Comparison of ENCODE assay signal across 8 mouse cellular contexts in the genomic region with DNA sequence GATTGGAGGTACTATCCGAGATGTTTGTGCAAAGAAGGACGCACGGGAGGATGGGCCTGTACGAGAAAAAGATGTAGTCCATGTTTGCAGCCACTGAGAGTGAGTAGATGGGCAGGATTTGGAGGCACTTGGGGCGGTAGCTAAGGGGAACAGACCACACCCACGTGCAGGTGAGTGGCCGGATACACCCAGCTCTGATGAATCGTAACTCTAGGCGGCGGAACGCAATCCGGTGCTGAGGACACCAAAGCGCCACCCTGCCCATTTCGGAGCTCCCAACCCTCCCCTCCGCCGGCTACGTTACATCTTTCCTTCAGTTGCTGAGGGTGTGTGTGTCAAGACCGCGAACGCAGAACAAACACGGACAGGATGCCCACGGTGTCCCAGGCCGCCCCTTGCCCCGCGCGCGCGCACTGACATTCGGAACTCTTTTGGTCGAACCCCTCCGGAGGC. TPM values are rescaled to one million over a fixed set of nuclear protein-coding genes. Genes with fewer than 3 reads are reported as not detected.
DNase-seq lines count a peak whose midpoint lies in the region; ATAC-seq and TF ChIP-seq lines count a peak whose summit lies in the region.

No protein-coding gene starts in this region.

- H3K4me1 ChIP-seq in forebrain, embryonic 13.5 days = peaks cover 22% of the 10 kb centered on the region
- peaks cover 8% of the 10 kb centered on the region; the same call in 1 of the 2 replicates for H3K4me1 ChIP-seq in limb, embryonic 14.5 days (ENCODE audit: control insufficient read depth, insufficient read depth, low read length)
- peaks cover 4% of the 10 kb centered on the region; the same call in 1 of the 2 replicates for H3K4me1 ChIP-seq in midbrain, postnatal 0 days (ENCODE audit: insufficient read depth, low read length)

- no peak overlapping the region for H3K27ac ChIP-seq in forebrain, embryonic 13.5 days
- no peak overlapping the region for H3K27ac ChIP-seq in limb, embryonic 14.5 days (replicated peaks; ENCODE audit: low read depth, low read length)
- no peak overlapping the region for H3K27ac ChIP-seq in midbrain, postnatal 0 days (ENCODE audit: low read depth, low read length)

- H3K9ac ChIP-seq in forebrain, embryonic 13.5 days = peak overlapping the region; percentile 66
- H3K9ac ChIP-seq in limb, embryonic 14.5 days (ENCODE audit: low read depth, low read length, severe bottlenecking) = peak overlapping the region; percentile 56
- H3K9ac ChIP-seq in midbrain, postnatal 0 days (replicated peaks; ENCODE audit: low read length, poor library complexity, severe bottlenecking) = peak overlapping the region; percentile 52

- TF ChIP-seq POLR2A in limb, embryonic 14.5 days (IDR thresholded peaks at IDR 0.05; ENCODE audit: borderline replicate concordance, extremely low read depth, insufficient read depth, insufficient read length) = no peak

- H3K36me3 ChIP-seq in forebrain, embryonic 13.5 days (ENCODE audit: poor library complexity, severe bottlenecking) = no peaks in the 10 kb centered on the region
- H3K36me3 ChIP-seq in limb, embryonic 14.5 days (ENCODE audit: control insufficient read depth, insufficient read depth, low read length) = no peaks in the 10 kb centered on the region
- H3K36me3 ChIP-seq in midbrain, postnatal 0 days (ENCODE audit: insufficient read depth, low read length) = no peaks in the 10 kb centered on the region

- peak; percentile 9; the same call in 1 of the 2 replicates for ATAC-seq in forebrain, embryonic 13.5 days
- peak; percentile 4; the same call in 1 of the 2 replicates for ATAC-seq in limb, embryonic 14.5 days (ENCODE audit: low FRiP score, low read depth)
- ATAC-seq in midbrain, postnatal 0 days (ENCODE audit: low FRiP score) = peak; percentile 20

- no peaks in the 10 kb centered on the region for H3K9me3 ChIP-seq in forebrain, embryonic 13.5 days (replicated peaks)
- H3K9me3 ChIP-seq in limb, embryonic 14.5 days (ENCODE audit: control insufficient read depth, low read length) = no peaks in the 10 kb centered on the region
- H3K9me3 ChIP-seq in midbrain, postnatal 0 days (ENCODE audit: low read length) = no peaks in the 10 kb centered on the region

- H3K27me3 ChIP-seq in forebrain, embryonic 13.5 days = peaks cover 36% of the 10 kb centered on the region
- H3K27me3 ChIP-seq in limb, embryonic 14.5 days (ENCODE audit: control insufficient read depth, insufficient read depth, low read length) = peaks cover 26% of the 10 kb centered on the region
- H3K27me3 ChIP-seq in midbrain, postnatal 0 days (ENCODE audit: insufficient read depth, low read length) = peaks cover 33% of the 10 kb centered on the region

- H3K4me2 ChIP-seq in forebrain, embryonic 13.5 days = peak overlapping the region; percentile 100
- peak overlapping the region; percentile 99 for H3K4me2 ChIP-seq in limb, embryonic 14.5 days (replicated peaks; ENCODE audit: low read depth, low read length, severe bottlenecking)
- peak overlapping the region; percentile 99 for H3K4me2 ChIP-seq in midbrain, postnatal 0 days (ENCODE audit: low read depth, low read length, poor library complexity, severe bottlenecking)

- peak overlapping the region; percentile 54 for H3K4me3 ChIP-seq in forebrain, embryonic 13.5 days
- H3K4me3 ChIP-seq in limb, embryonic 14.5 days (replicated peaks; ENCODE audit: low read length) = peak overlapping the region; percentile 61
- peak overlapping the region; percentile 53 for H3K4me3 ChIP-seq in midbrain, postnatal 0 days (ENCODE audit: low read depth, low read length)

- DNase-seq in kidney, postnatal 10 days = peak; percentile 37
- no peak for DNase-seq in kidney, adult 11 months
- DNase-seq in R1 (ENCODE audit: low read depth, low spot score) = peak; percentile 83
- DNase-seq in limb, embryonic 14.5 days (ENCODE audit: low spot score) = peak; percentile 17
- no peak for DNase-seq in midbrain, postnatal 0 days (ENCODE audit: low spot score)
- no peak for DNase-seq in left cerebral cortex, adult 8-10 months (ENCODE audit: low spot score in 2 of 2)
- DNase-seq in layer of hippocampus, postnatal 25 days (ENCODE audit: extremely low spot score in 1 of 2, low spot score in 1 of 2) = no peak

- WGBS in forebrain, embryonic 13.5 days = 2% methylated on average over 31 of the region's 31 CpGs
- WGBS in limb, embryonic 14.5 days = 2% methylated on average over 30 of the region's 31 CpGs
- WGBS in midbrain, postnatal 0 days = 2% methylated on average over 31 of the region's 31 CpGs

- TF ChIP-seq CTCF in midbrain, postnatal 0 days (IDR thresholded peaks at IDR 0.05) = no peak

RNA-seq across cellular contexts. Expression of a gene that starts 0.6 kb away (rescaled TPM):
- 1.0 and 1.8 TPM in 2 replicates for polyA plus RNA-seq in forebrain, embryonic 13.5 days (2015; fragmentation: Nextera tagmentation; extraction: Ambion mirVana)
- polyA plus RNA-seq in limb, embryonic 14.5 days (2012; rRNA removed) = 3.4 and 4.8 TPM in 2 replicates
- 1.9 and 2.0 TPM in 2 replicates for polyA plus RNA-seq in limb, embryonic 14.5 days (2014; fragmentation: Nextera tagmentation; extraction: Ambion mirVana)
- 0.16 and 0.33 TPM in 2 replicates for total RNA-seq in midbrain, postnatal 0 days (2014; rRNA removed)
- polyA plus RNA-seq in midbrain, postnatal 0 days (2015; fragmentation: Nextera tagmentation; extraction: Ambion mirVana) = 0.42 and 0.56 TPM in 2 replicates
- 1 to 10 TPM; 4.2 to 6.6 (median 4.9) TPM for total RNA-seq in left cerebral cortex, adult 8-10 months (2022)
- under 1 TPM; 0.23 to 0.57 TPM for total RNA-seq in layer of hippocampus, postnatal 25 days (2021)

RNA-seq across cellular contexts. Expression of a gene that starts 29.3 kb away (rescaled TPM):
- polyA plus RNA-seq in forebrain, embryonic 13.5 days (2015; fragmentation: Nextera tagmentation; extraction: Ambion mirVana) = 152 and 156 TPM in 2 replicates
- 81.7 and 82.6 TPM in 2 replicates for polyA plus RNA-seq in limb, embryonic 14.5 days (2012; rRNA removed)
- polyA plus RNA-seq in limb, embryonic 14.5 days (2014; fragmentation: Nextera tagmentation; extraction: Ambion mirVana) = 99.4 and 104 TPM in 2 replicates
- 140 and 160 TPM in 2 replicates for total RNA-seq in midbrain, postnatal 0 days (2014; rRNA removed)
- 126 and 130 TPM in 2 replicates for polyA plus RNA-seq in midbrain, postnatal 0 days (2015; fragmentation: Nextera tagmentation; extraction: Ambion mirVana)
- total RNA-seq in left cerebral cortex, adult 8-10 months (2022) = 10 to 100 TPM; 35.7 to 41.7 (median 38.3) TPM
- total RNA-seq in layer of hippocampus, postnatal 25 days (2021) = 10 to 100 TPM; 34.8 to 41.4 TPM

RNA-seq across cellular contexts. Expression of a gene that starts 32.3 kb away (rescaled TPM):
- polyA plus RNA-seq in forebrain, embryonic 13.5 days (2015; fragmentation: Nextera tagmentation; extraction: Ambion mirVana) = 53.0 and 55.9 TPM in 2 replicates
- polyA plus RNA-seq in limb, embryonic 14.5 days (2012; rRNA removed) = 48.0 and 58.5 TPM in 2 replicates
- 53.7 and 66.3 TPM in 2 replicates for polyA plus RNA-seq in limb, embryonic 14.5 days (2014; fragmentation: Nextera tagmentation; extraction: Ambion mirVana)
- total RNA-seq in midbrain, postnatal 0 days (2014; rRNA removed) = 24.4 and 36.0 TPM in 2 replicates
- 88.6 and 90.4 TPM in 2 replicates for polyA plus RNA-seq in midbrain, postnatal 0 days (2015; fragmentation: Nextera tagmentation; extraction: Ambion mirVana)
- total RNA-seq in left cerebral cortex, adult 8-10 months (2022) = 100 to 1,000 TPM; 106 to 118 (median 114) TPM
- total RNA-seq in layer of hippocampus, postnatal 25 days (2021) = 10 to 100 TPM; 84.1 to 88.1 TPM

RNA-seq across cellular contexts. Expression of a gene that starts 54.1 kb away (rescaled TPM):
- 5.0 and 5.8 TPM in 2 replicates for polyA plus RNA-seq in forebrain, embryonic 13.5 days (2015; fragmentation: Nextera tagmentation; extraction: Ambion mirVana)
- 14.6 and 16.2 TPM in 2 replicates for polyA plus RNA-seq in limb, embryonic 14.5 days (2012; rRNA removed)
- polyA plus RNA-seq in limb, embryonic 14.5 days (2014; fragmentation: Nextera tagmentation; extraction: Ambion mirVana) = 1.1 and 1.4 TPM in 2 replicates
- 65.9 and 76.6 TPM in 2 replicates for total RNA-seq in midbrain, postnatal 0 days (2014; rRNA removed)
- 14.2 and 18.8 TPM in 2 replicates for polyA plus RNA-seq in midbrain, postnatal 0 days (2015; fragmentation: Nextera tagmentation; extraction: Ambion mirVana)
- total RNA-seq in left cerebral cortex, adult 8-10 months (2022) = 100 to 1,000 TPM; 186 to 214 (median 199) TPM
- total RNA-seq in layer of hippocampus, postnatal 25 days (2021) = 100 to 1,000 TPM; 159 to 163 TPM

Comparison
In these comparisons a context has a peak if more than half of its experiments do, and no peak if none do; other contexts are left out.
1. DNase-seq: peak in kidney, postnatal 10 days (single experiment), R1 (single experiment) and limb, embryonic 14.5 days (single experiment); none in kidney, adult 11 months (single experiment), midbrain, postnatal 0 days (single experiment), left cerebral cortex, adult 8-10 months (0 of 2) and layer of hippocampus, postnatal 25 days (0 of 2).
2. Peak in every context shown above with its lines, with median percentiles within 50 percentile points of each other: ATAC-seq, H3K4me2 ChIP-seq, H3K4me3 ChIP-seq and H3K9ac ChIP-seq.